Mouse (Mus musculus): ENCODE measurements at regions not wholly inside any gene's neighbourhood (a gene's known extent, or its start where the extent isn't known, plus 50 kb on each side); places are given as distances from the start of the nearest gene placed in this dataset.

- TF ChIP-seq CTCF (IDR thresholded peaks at IDR 0.05; ENCODE audit: control insufficient read depth, insufficient read depth, insufficient replicate concordance, low read depth, low read length) (no peak), POLR2A (IDR thresholded peaks at IDR 0.05; ENCODE audit: control insufficient read depth, low read depth, low read length) (no peak)
Observed at GRCm38 (mm10) chr17:48774172-48774890, 157.8 kb upstream of the Lrfn2 start.

All from testis, adult 2 months (tissue).